Comparison of ENCODE assay signal across 8 mouse cellular contexts in the genomic region with DNA sequence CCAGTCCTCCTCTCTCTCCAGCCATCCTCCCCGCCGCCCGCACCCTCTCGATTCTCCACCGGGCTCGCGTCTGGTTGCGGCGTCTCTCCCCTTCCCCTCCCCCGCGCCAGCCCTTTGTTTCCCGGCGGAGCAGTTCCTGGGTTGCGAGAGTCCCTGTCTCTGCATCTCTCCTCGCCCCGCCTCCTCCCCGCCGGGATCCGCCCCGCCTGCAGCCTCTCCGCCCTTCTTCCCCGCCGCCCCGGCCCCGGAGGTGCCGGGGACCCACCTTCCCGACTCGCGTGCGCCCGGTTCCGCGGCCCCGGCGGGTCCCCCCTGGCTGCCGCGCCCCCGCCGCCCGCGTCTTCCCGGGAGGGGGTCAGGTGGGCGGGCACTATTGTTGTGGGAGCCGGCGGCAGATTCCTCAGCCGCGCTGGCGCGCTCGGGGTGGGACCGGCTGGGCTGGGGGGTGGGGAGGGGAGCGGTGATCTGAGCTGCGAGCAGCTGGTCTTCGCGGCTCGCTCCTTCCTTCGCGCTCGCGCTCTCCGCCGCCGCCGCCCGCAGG. TPM values are rescaled to one million over a fixed set of nuclear protein-coding genes. Genes with fewer than 3 reads are reported as not detected.
DNase-seq lines count a peak whose midpoint lies in the region; ATAC-seq lines count a peak whose summit lies in the region.

No protein-coding gene starts in this region.

- peaks cover 3% of the 10 kb centered on the region; the same call in 1 of the 2 replicates for H3K36me3 ChIP-seq in hindbrain, embryonic 15.5 days

- ATAC-seq in hindbrain, embryonic 15.5 days (ENCODE audit: low FRiP score, low read depth) = peak; percentile 61

- peaks cover 5% of the 10 kb centered on the region; the same call in 1 of the 2 replicates for H3K27me3 ChIP-seq in hindbrain, embryonic 15.5 days

- peak; percentile 90 for DNase-seq in R1 (ENCODE audit: low read depth, low spot score)
- DNase-seq in cerebellum, postnatal 14 days = peak; percentile 86 to 89
- DNase-seq in frontal cortex, postnatal 36 days (ENCODE audit: low spot score in 2 of 2) = peak; percentile 76 to 86
- DNase-seq in left cerebral cortex, adult 18-20 months (ENCODE audit: low spot score in 2 of 2) = peak; percentile 83 to 89
- DNase-seq in lung, postnatal 36 days = peak; percentile 86
- peak; percentile 88 for DNase-seq in right cerebral cortex, adult 18-20 months
- DNase-seq in urinary bladder, postnatal 10 days (ENCODE audit: low spot score) = peak; percentile 57

- peak overlapping the region; percentile 81 for H3K4me3 ChIP-seq in hindbrain, embryonic 15.5 days

- peak overlapping the region; percentile 87 for H3K4me2 ChIP-seq in hindbrain, embryonic 15.5 days

- H3K27ac ChIP-seq in hindbrain, embryonic 15.5 days (replicated peaks) = peak overlapping the region; percentile 96

- H3K9me3 ChIP-seq in hindbrain, embryonic 15.5 days = no peaks in the 10 kb centered on the region

- peak overlapping the region; percentile 88 for H3K9ac ChIP-seq in hindbrain, embryonic 15.5 days

- H3K4me1 ChIP-seq in hindbrain, embryonic 15.5 days (replicated peaks) = peaks cover 59% of the 10 kb centered on the region

- WGBS in hindbrain, embryonic 15.5 days = under 1% methylated on average over 49 of the region's 65 CpGs

RNA-seq across cellular contexts. Expression of gene Cacnb3, which starts 4.0 kb away (rescaled TPM):
- polyA plus RNA-seq in hindbrain, embryonic 15.5 days (2015; fragmentation: Nextera tagmentation; extraction: Ambion mirVana) = 130 and 136 TPM in 2 replicates
- 100 to 1,000 TPM; 267 to 278 TPM for total RNA-seq in left cerebral cortex, adult 18-20 months (2021)

RNA-seq across cellular contexts. Expression of gene Adcy6, which starts 24.7 kb away (rescaled TPM):
- 10.6 and 13.1 TPM in 2 replicates for polyA plus RNA-seq in hindbrain, embryonic 15.5 days (2015; fragmentation: Nextera tagmentation; extraction: Ambion mirVana)
- total RNA-seq in left cerebral cortex, adult 18-20 months (2021) = 10 to 100 TPM; 45.8 to 49.7 TPM

RNA-seq across cellular contexts. Expression of gene Ddx23, which starts 28.1 kb away (rescaled TPM):
- polyA plus RNA-seq in hindbrain, embryonic 15.5 days (2015; fragmentation: Nextera tagmentation; extraction: Ambion mirVana) = 19.4 and 24.8 TPM in 2 replicates
- total RNA-seq in left cerebral cortex, adult 18-20 months (2021) = 10 to 100 TPM; 86.9 to 90.6 TPM

RNA-seq across cellular contexts. Expression of gene Rnd1, which starts 42.6 kb away (rescaled TPM):
- polyA plus RNA-seq in hindbrain, embryonic 15.5 days (2015; fragmentation: Nextera tagmentation; extraction: Ambion mirVana) = 10.3 and 10.4 TPM in 2 replicates
- 10 to 100 TPM; 24.4 to 30.7 TPM for total RNA-seq in left cerebral cortex, adult 18-20 months (2021)

Comparison
In these comparisons a context has a peak if more than half of its experiments do, and no peak if none do; other contexts are left out.
1. Peak in every context shown above with its lines: DNase-seq, ATAC-seq, H3K4me3 ChIP-seq and H3K27ac ChIP-seq.